Mouse (Mus musculus) gastrocnemius, adult 8-10 months (tissue): Measurements from ENCODE around the gene Trak2. TPM values are rescaled to one million over a fixed set of nuclear protein-coding genes. Genes with fewer than 3 reads are reported as not detected.
"Not testable (repeated sequence)": the region's sequence is repeated elsewhere in the genome, so short reads cannot be mapped to it uniquely, and the experiment has no call there.

Experiments
- DNase-seq, 2 experiments: peaks; one replicate each; pipeline ENCODE4 v3.0.0; 2022; ENCODE audit warnings: low spot score in 2 of 2
- total RNA-seq, 4 experiments: library from RNA; stranded (reverse); gene quantifications; 2 replicates each; pipeline ENCODE4 v1.2.4; 2022

The Trak2 gene
- total RNA-seq, 4 experiments from 2014 or later, result 60.8 to 110 (median 83.9) TPM

DNA sequence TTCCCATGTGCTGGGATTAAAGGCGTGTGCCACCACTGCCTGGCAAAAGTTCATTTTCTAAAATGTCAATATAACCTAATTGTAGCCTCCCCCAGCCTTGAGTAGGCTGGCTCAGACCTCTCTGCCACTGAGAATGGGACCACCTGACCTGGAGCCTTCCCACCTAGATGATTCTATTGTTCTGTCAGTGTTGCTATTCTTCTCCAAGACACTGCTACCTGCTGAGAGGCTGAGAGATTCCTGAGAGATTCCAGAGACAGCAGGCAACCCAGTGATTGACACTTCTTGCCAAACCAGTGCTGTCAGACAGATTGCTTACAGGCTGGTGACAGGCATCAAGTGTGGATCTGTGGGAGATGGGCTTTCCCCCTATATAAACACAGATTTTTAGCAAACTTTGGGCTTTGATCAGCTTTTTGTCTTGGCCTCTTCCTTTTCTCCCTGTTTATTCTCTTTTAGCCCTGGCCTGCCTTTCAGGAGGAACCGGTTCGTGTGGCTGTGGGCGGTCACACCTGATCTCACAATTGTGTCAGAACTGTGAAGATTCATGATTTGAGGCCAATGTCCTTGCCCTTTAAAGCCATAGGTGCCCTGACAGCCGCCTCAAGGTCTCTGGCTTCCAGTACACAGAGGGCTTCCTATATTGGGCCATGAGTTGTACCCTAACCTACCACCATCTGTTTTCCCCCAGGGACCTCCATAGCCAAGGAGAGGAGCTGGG is 83.2 kb downstream of the Trak2 start:
- no peak for DNase-seq

GRCm38 (mm10) chr1:58885646-58886045 is 87.6 kb downstream of the Trak2 start:
- no peak for DNase-seq

- DNase-seq, result not testable (repeated sequence)
Observed at GRCm38 (mm10) chr1:58883279-58883678, 90.0 kb downstream of the Trak2 start.

DNA sequence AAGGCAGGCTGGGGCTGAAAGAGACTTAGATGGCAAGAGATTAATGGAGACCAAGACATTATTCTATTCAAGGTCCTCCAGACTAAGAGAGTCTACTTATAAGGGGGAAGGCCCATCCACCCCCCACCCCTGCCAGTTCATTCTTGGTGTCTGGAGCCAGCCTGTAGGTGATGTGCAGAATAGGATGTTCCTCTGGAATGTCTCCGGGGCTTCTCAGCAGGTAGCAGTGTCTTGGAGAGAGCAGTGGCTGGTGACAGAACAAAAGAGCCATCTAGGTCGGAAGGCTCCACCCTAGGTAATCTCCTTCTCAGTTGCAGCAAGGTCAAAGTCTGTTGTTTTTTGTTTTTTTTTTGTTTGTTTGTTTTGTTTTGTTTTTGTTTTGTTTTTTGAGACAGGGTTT is 93.9 kb downstream of the Trak2 start:
- not testable (repeated sequence) for DNase-seq

DNA sequence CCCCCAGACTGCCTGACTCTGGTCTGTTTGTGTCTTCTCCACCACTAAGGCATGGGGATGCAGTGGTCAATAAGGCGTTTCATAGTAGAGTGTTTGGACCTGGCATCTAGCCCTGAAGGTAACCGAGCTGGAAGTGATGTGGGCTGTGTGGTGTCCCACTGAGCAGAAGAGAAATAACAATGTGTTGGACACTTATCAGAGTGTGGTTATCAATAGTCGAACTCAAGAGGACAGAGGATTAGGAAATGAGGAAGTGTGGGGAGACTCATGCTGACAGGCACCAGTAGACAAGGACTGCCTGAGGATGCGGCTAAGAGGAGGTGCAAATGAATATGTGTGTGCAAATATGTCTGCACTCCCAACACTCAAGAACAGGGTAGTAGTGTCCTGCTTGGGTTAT is 96.7 kb downstream of the Trak2 start:
- DNase-seq, result not testable (repeated sequence)

DNA sequence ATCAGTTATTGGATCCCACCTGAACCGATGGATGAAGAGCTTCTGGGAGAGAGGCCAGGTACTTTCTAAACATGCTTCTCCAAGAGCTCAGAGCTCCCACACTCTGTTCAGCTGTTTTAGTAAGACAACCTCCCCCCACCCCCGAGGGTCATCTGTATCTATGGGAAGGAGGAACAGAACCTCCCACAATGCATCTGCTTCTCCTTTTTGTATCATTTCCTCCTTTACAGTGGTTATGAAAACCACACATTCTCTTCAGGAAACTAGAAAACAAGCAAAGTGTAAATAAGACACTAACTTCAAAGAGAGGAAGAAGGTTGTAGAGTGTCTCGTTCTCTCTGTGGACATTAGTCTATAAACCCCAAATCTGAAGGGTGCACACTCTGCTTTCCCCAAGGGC is 112.6 kb downstream of the Trak2 start:
- DNase-seq, result not testable (repeated sequence)

DNA sequence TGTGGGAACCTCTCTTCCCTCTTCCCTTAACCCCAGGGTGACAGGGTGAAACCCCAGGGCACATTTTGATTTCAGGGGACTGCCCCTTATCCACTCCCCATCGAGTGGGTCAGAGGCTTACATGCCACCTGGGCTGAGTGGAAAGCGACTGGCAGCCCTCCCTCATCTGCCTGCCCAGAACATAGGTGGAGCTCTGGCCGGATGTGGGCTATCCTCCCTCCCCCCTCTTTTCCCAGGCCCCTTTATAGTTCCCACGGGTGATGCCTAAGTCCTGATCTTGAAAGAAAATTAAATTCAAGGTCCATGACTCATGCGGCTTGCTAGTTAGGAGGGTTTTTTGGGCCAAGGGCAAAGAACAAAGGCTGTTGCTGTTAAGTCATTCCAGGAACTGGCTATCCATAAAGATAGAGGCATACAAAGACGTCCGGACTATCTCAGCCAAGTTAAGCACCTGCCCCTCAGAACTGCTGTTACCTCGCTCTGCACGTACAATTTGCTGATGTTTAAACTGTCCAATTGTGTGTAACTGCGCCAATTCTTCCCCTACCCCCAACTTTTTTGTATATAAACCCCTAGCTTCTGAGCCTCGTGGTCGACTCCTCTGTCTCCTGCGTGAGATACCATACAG is 113.4 kb downstream of the Trak2 start:
- not testable (repeated sequence) for DNase-seq

- DNase-seq, result not testable (repeated sequence)
Observed at GRCm38 (mm10) chr1:58859131-58859530, 114.1 kb downstream of the Trak2 start.

- DNase-seq, result not testable (repeated sequence)
Observed at GRCm38 (mm10) chr1:58856811-58857210, 116.4 kb downstream of the Trak2 start.

Other genes starting within 250 kb of the Trak2 start
- gene Casp8, start 178.1 kb downstream of the Trak2 start, total RNA-seq, result 1 to 10 TPM; 1.0 to 2.5 (median 2.0) TPM
- 100 to 1,000 TPM; 117 to 185 (median 147) TPM for gene Stradb, start 92 bp upstream of the Trak2 start, total RNA-seq
- not detected for gene C2cd6, start 121.5 kb upstream of the Trak2 start, total RNA-seq
- gene Tmem237, start 147.0 kb upstream of the Trak2 start, total RNA-seq, result 1 to 10 TPM; 4.2 to 6.1 (median 4.4) TPM
- under 1 TPM in 2 of 4 experiments, not detected in 2; 0.11 to 0.13 TPM for gene Mpp4, start 190.0 kb upstream of the Trak2 start, total RNA-seq